Mouse (Mus musculus) heart, postnatal 10 days (tissue): ENCODE results near the gene Slc22a6. TPM values are rescaled to one million over a fixed set of nuclear protein-coding genes. Genes with fewer than 3 reads are reported as not detected.

ENCODE experiments used
- DNase-seq, 2 experiments: peaks; one replicate each; pipeline ENCODE4 v3.0.0; 2021
- intact Hi-C: fragments of 180-260 bp; cut with DNase I; formaldehyde crosslinking; loops from one replicate; pipeline ENCODE4 v1.15.1; 2025
- total RNA-seq, 2 experiments: library from RNA; stranded (reverse); gene quantifications; 2 replicates each; pipeline ENCODE4 v1.2.3; 2021

The Slc22a6 gene
- total RNA-seq, 2 experiments from 2014 or later, result not detected

- intact Hi-C loops, result no loop called here
- DNase-seq, result no peak
Observed at GRCm38 (mm10) chr19:8604536-8605240, 13.2 kb upstream of the Slc22a6 start.

DNA sequence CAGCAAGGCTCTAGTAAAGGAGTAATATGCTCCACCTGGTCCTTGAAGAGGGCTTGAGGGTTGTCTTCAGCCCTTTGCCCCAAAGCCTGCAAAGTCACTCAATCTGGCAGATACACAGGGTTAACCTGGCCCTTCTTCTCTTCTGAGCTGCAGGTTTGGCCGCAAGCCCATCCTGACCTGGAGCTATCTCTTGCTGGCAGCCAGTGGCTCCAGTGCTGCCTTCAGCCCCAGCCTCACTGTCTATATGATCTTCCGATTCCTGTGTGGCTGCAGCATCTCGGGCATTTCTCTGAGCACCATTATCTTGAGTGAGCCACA, 12.6 kb upstream of the Slc22a6 start:
- DNase-seq, result no peak
- intact Hi-C loops, result no loop called here

DNA sequence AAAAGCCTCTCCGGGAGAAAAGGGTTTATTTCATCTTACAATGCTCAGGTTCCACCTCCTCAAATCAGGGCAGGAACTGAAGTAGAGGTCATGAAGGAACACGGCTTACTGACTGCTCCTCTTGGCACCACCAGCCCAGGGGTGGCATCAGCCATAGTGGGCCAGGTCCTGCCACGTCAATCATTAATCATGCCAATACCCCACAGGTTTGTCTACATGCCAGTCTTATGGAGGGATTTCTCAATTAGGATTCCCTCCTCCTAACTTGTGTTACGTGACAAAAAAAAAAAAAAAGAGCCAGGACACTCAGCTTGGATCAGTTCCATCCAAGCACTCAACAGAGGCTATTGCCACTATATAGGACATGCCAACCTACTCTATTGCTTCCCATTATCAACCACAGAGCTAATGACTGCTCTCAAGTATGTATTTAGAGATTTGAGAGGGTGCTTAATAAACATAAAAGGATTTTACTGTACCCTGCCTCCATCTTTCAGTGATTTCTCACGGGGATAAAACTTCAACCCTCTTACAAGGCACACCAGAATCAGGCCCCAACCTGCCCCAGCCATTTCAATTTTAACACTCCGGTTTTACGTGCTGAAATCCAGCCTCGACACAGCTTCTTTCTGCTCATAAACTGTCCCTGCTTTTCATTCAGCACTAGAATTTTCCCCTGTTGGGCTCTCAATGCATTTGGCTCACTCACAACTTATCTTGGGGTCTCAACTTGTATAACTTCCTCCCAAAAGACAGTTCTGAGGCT, 6.3 kb upstream of the Slc22a6 start:
- DNase-seq, result no peak
- intact Hi-C loops, result no loop called here

GRCm38 (mm10) chr19:8613111-8613510, 4.7 kb upstream of the Slc22a6 start:
- intact Hi-C loops, result no loop called here
- DNase-seq, result no peak

DNA sequence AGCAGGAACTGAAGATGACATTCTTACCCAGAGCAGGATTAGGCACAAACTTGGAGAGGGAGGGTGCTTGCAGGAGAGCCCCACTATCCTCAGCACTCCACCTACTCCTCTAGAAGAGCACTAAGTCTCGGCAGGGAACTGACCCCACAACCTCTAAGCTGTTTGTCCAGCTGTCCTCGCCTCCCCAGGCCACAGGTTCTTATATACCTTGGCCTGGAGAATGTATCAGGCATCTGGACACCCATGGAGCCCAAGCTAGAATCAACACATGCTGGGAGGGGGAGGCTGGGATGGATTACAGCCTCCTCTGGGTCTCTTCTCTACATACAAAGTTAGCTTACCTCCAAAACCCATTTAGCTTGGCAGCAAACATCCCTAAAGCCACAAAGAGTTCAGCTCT, 3.5 kb upstream of the Slc22a6 start:
- intact Hi-C loops, result no loop called here
- DNase-seq, result no peak

GRCm38 (mm10) chr19:8616314-8616713, 1.5 kb upstream of the Slc22a6 start:
- intact Hi-C loops, result no loop called here
- no peak for DNase-seq

DNA sequence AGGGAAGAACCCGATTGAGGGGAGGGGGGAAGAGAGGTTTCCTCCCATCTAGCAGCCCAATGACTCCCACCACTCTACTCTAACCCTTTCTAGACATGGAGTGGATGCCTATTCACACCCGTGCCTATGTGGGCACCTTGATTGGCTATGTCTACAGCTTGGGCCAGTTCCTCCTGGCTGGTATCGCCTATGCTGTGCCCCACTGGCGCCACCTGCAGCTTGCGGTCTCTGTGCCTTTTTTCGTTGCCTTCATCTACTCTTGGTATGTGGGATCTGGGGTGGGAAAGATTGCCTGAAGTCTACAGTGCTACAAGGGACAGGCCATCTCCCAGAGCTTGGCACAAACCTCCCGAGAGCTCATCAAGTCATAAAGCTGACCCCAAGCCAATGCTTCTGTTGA, 3.3 kb downstream of the Slc22a6 start:
- DNase-seq, result no peak
- intact Hi-C loops, result no loop called here

- peak in 1 of 2 experiments; percentile 30 for DNase-seq
- intact Hi-C loops, result no loop called here
Observed at GRCm38 (mm10) chr19:8630249-8630648, 12.4 kb downstream of the Slc22a6 start.

- DNase-seq, result peak; percentile 20 to 37
Observed at GRCm38 (mm10) chr19:8630826-8631225, 13.0 kb downstream of the Slc22a6 start.

DNA sequence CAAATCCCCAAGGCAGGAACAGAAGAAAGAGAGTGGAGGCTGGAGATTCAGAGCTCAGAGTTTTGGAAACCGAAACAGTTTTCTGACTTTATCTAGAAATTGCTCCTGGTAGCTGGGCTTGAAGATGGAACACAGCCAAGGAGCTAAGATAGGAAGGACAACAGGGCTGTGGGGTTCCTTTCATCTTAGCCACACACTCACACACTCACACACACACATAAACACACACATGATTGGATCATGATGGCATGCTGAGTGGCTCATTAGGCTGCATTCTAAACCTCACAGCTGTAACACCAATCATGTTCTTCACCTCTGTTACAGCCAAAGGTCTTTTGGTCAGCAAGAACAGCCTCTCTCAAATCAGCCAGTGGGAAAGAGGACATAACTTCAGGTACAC, 14.2 kb downstream of the Slc22a6 start:
- intact Hi-C loops, result no loop called here
- no peak for DNase-seq

More at GRCm38 (mm10) chr19:8630826-8631225, 13.0 kb downstream of the Slc22a6 start:
- intact Hi-C loops, result no loop called here

- DNase-seq, result no peak
- intact Hi-C loops, result no loop called here
Observed at GRCm38 (mm10) chr19:8642086-8642485, 24.2 kb downstream of the Slc22a6 start.

GRCm38 (mm10) chr19:8646393-8646792, 28.6 kb downstream of the Slc22a6 start:
- intact Hi-C loops, result no loop called here
- DNase-seq, result no peak

DNA sequence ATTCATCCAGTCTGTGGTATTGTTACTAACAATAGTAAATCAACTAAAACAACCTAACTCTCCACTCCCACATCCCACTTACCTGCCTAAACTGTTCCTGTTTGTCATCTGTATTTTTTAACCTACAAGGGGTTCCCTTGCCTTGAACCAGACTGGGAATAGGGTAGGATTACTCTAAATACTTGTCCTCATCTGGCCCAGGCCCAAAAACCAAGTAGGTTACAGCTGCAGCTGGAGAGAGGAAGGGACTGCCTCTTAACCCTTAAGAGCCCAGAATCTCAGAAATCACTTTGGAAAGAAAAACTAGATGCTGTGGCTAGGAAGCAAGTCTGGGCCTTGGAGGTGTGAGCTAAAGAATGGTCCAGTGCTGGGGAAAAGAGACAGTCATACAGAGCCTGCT, 38.0 kb downstream of the Slc22a6 start:
- peak; percentile 21 to 52 for DNase-seq
- intact Hi-C loops, result no loop called here

- peak; percentile 27 to 28 for DNase-seq
- intact Hi-C loops, result no loop called here
Observed at GRCm38 (mm10) chr19:8656341-8656740, 38.5 kb downstream of the Slc22a6 start.

DNA sequence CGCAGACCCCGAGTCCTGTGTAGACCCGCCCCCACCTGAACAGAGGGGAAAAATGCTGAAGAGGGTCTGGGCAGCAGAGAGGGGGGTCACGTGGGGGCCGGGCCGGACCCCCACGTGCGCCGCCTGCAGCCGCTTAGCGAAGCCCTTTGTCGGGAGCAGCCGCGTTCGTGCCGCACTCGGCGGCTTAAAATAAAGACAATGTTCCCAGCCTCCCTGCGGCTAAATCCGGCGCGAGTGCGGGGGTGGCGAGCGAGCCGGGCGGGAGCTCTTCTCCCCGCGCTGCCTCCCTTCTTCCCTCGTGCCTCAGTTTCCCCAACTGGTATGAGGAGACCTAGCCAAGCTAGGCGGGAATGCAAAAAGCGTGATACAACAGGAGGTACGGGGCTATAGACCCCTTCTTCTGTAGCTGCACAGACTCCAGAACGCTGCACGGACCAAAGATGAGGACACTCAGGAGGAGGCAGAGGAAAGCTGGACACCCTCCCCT, 44.0 kb downstream of the Slc22a6 start:
- intact Hi-C loops, result loop anchor here (2.0 to 5.0 kb wide), 2 partner anchors 21 to 85 kb away; no protein-coding TSS in a partner anchor
- peak; percentile 19 to 28 for DNase-seq

DNA sequence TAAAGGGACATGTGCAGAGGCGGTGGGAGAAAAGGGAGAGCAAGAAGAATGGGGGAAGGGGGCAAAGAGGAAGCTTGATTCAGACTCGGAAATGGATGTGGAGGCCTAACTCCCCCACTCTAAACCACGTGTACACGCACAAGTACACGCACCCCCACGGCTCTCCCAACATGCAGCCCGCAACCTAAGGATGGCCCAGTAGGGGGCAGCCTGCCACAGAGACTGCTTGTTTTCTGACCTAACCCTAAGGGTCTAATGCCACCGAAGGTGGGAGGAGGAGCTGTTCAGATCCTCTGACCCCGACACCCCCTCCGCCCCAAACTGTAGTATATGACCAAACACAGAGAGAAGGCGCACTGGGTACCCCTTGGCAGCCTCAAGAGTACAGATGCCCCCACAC, 44.5 kb downstream of the Slc22a6 start:
- intact Hi-C loops, result loop anchor here (2.0 to 5.0 kb wide), 2 partner anchors 20 to 85 kb away; no protein-coding TSS in a partner anchor
- DNase-seq, result peak; percentile 35 to 69

DNA sequence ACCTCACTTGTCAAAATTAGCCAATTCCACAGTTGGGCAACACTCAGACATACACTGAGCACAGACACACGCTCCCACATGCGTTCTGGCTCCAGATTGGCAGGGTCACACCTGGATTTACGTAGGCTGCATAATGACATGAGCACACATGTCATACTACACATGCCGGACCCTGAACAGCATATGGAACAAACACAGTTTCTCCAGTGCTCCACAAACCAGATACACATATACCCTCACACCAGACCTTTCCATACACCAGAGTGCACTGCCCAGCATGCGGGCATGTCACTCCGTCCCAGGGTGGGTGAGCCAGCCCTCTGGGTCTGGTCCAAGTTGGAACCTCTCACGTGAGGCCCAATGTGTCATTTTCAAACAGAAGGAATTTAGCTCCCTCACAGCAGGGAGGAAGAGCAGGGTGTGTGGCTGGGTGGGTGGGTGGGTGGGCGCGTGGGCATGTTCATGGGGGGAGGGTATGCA, 45.6 kb downstream of the Slc22a6 start, which contains the start of gene Chrm1:
Gene Chrm1, plus strand, starts transcription at position 430 of the 480 bp plus-strand sequence.
- intact Hi-C loops, result loop anchor here (2.0 to 5.0 kb wide), 2 partner anchors 19 to 86 kb away; no protein-coding TSS in a partner anchor
- no peak for DNase-seq

- intact Hi-C loops, result loop anchor here (2.0 to 5.0 kb wide), 2 partner anchors 19 to 87 kb away; no protein-coding TSS in a partner anchor
- no peak for DNase-seq
Observed at GRCm38 (mm10) chr19:8663911-8664421, 46.1 kb downstream of the Slc22a6 start.

GRCm38 (mm10) chr19:8664859-8665258, 47.0 kb downstream of the Slc22a6 start:
- intact Hi-C loops, result loop anchor here (5.0 kb wide), 1 partner anchor 88 kb away; no protein-coding TSS in a partner anchor
- no peak for DNase-seq

DNA sequence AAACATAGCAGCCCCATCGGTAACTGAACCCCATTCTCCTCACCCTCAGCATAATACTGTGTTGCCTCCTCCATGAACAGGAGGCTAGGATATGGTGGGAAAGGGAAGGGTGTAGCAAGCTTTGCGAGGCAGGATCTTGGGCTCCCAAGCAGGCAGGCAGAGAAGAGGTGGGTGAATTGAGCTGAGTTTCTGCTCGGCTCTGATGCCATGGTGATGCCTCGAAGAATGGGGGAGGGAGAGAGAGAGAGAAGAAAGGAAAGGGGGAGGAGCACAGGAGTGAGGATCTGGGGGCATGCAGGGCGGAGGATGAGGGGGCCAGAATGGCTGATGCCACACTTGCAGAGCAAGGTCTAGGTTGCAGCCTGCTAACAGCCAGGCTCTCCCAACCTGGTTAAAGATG, 47.9 kb downstream of the Slc22a6 start:
- intact Hi-C loops, result no loop called here
- no peak for DNase-seq

DNA sequence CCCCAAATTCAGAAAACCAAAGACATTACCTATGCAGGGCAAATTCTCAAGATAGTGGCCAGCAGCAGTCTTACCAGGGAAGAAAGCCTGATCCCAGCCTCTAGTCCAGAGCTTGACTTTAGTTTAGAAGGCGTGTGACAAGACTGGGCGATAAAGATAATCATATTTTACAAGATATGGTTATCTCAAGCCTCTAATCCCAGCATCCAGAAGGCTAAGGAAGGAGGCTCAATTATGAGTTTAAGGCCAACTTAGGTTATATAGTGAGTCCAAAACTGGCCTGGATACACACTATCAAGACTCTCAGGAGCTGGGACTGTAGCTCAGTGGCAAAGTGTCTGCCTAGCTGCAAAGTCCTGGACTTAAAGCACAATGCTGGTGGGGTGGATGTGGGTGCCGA, 55.0 kb downstream of the Slc22a6 start:
- intact Hi-C loops, result no loop called here
- no peak for DNase-seq
